Mouse (Mus musculus) telencephalon, adult 2 months (tissue): ENCODE results near the gene Spon1.
A peak's percentile ranks its signal among the peaks of the same experiment; 100 is the strongest.

Source experiments
- DNase-seq: peaks from one replicate; pipeline ENCODE4 v3.0.0-alpha.2; 2011; ENCODE audit warnings: low read depth, low spot score

Spon1 gene

GRCm38 (mm10) chr7:113765667-113766497 lies at the start of gene Spon1:
Gene Spon1, plus strand, starts transcription at chr7:113765998.
- no peak for DNase-seq

- no peak for DNase-seq
Measured at GRCm38 (mm10) chr7:113721994-113722393, 43.8 kb upstream of the Spon1 start.

GRCm38 (mm10) chr7:113723905-113724304 lies 41.9 kb upstream of the Spon1 start:
- DNase-seq = no peak

GRCm38 (mm10) chr7:113727999-113728713 lies 37.6 kb upstream of the Spon1 start:
- DNase-seq = no peak

- DNase-seq = no peak
Measured at GRCm38 (mm10) chr7:113728926-113729325, 36.9 kb upstream of the Spon1 start.

GRCm38 (mm10) chr7:113730406-113731247 lies 35.2 kb upstream of the Spon1 start:
- no peak for DNase-seq

- peak; percentile 74 for DNase-seq
Measured at GRCm38 (mm10) chr7:113737790-113738362, 27.9 kb upstream of the Spon1 start.

GRCm38 (mm10) chr7:113739181-113739580 lies 26.6 kb upstream of the Spon1 start:
- DNase-seq = peak; percentile 50

GRCm38 (mm10) chr7:113742644-113743043 lies 23.2 kb upstream of the Spon1 start:
- no peak for DNase-seq

- no peak for DNase-seq
Measured at GRCm38 (mm10) chr7:113743982-113744381, 21.8 kb upstream of the Spon1 start.

GRCm38 (mm10) chr7:113756616-113757015 lies 9.2 kb upstream of the Spon1 start:
- no peak for DNase-seq

GRCm38 (mm10) chr7:113759212-113759611 lies 6.6 kb upstream of the Spon1 start:
- DNase-seq = no peak

GRCm38 (mm10) chr7:113765133-113765532 lies 665 bp upstream of the Spon1 start:
- DNase-seq = no peak

GRCm38 (mm10) chr7:113766498-113766941 lies 722 bp downstream of the Spon1 start:
- no peak for DNase-seq

GRCm38 (mm10) chr7:113767546-113767945 lies 1.7 kb downstream of the Spon1 start:
- DNase-seq = no peak

- no peak for DNase-seq
Measured at GRCm38 (mm10) chr7:113768174-113768935, 2.6 kb downstream of the Spon1 start.

- DNase-seq = no peak
Measured at GRCm38 (mm10) chr7:113769281-113769680, 3.5 kb downstream of the Spon1 start.

- no peak for DNase-seq
Measured at GRCm38 (mm10) chr7:113772135-113772534, 6.3 kb downstream of the Spon1 start.

GRCm38 (mm10) chr7:113773436-113773835 lies 7.6 kb downstream of the Spon1 start:
- no peak for DNase-seq

- no peak for DNase-seq
Measured at GRCm38 (mm10) chr7:113774039-113774438, 8.2 kb downstream of the Spon1 start.

- DNase-seq = no peak
Measured at GRCm38 (mm10) chr7:113774906-113775305, 9.1 kb downstream of the Spon1 start.
